Mouse (Mus musculus): ENCODE measurements around the gene Camta1.

- no peak for TF ChIP-seq TAL1 (IDR thresholded peaks at IDR 0.05; ENCODE audit: low read length)
- no peak for TF ChIP-seq GATA1 (IDR thresholded peaks at IDR 0.05; ENCODE audit: low read length)
Measured at GRCm38 (mm10) chr4:150925923-150926322, 935.8 kb downstream of the Camta1 start.
